Mouse (Mus musculus): ENCODE measurements around the gene Ppig. TPM values are rescaled to one million over a fixed set of nuclear protein-coding genes. Genes with fewer than 3 reads are reported as not detected.
"Not testable (repeated sequence)": the region's sequence is repeated elsewhere in the genome, so short reads cannot be mapped to it uniquely, and the experiment has no call there.

Ppig gene
- total RNA-seq (2014; rRNA removed) (13.2 and 18.7 TPM in 2 replicates), polyA plus RNA-seq (2015; fragmentation: Nextera tagmentation; extraction: Ambion mirVana) (88.0 and 125 TPM in 2 replicates)

- no peaks in the 10 kb centered on the region for H3K27me3 ChIP-seq (ENCODE audit: insufficient read depth, low read length)
- H3K4me2 ChIP-seq (ENCODE audit: low read depth) = peak within 1 kb of the TSS; percentile 65
- H3K4me1 ChIP-seq (ENCODE audit: insufficient read depth) = peaks cover 8% of the 10 kb centered on the region
- peak within 1 kb of the TSS; percentile 80 for H3K9ac ChIP-seq
- no peak for TF ChIP-seq CTCF (IDR thresholded peaks at IDR 0.05; ENCODE audit: low read depth)
- DNase-seq = no peak
- 4% methylated on average over 12 of the region's 12 CpGs for WGBS
- H3K9me3 ChIP-seq (ENCODE audit: low read length) = no peaks in the 10 kb centered on the region
- peak within 1 kb of the TSS; percentile 88 for H3K4me3 ChIP-seq (ENCODE audit: low read depth, low read length)
- no peak for ATAC-seq
- H3K36me3 ChIP-seq (ENCODE audit: insufficient read depth) = no peaks in the 10 kb centered on the region
- H3K27ac ChIP-seq (ENCODE audit: low read depth, low read length) = peak within 1 kb of the TSS; percentile 73
These were observed at the start of gene Ppig for GRCm38 (mm10) chr2:69722273-69722649. Gene Ppig, plus strand, starts transcription at chr2:69722545.

DNA sequence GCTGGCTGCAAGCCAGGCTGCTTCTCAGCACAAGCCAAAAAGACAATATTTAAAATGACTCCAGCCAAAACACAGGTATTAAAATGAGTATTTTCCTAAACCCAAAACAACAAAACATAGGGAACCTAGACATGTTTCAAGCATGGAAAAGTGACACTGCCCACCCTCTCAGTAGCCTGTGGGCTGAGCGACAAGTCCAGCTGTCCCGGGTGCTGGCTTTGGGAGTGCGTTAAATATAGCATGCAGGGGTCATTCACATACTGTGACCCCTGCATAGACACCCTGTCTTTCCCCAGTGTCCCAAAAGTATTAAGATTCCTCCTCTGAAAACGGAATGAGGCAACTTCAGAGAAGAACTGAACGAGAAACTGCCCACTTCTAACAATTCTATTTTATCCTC lies 48.6 kb upstream of the Ppig start:
- no peak for DNase-seq
- no peak overlapping the region for H3K9ac ChIP-seq
- H3K9me3 ChIP-seq (ENCODE audit: low read length) = no peaks in the 10 kb centered on the region
- no peak overlapping the region for H3K4me2 ChIP-seq (ENCODE audit: low read depth)
- no peak overlapping the region for H3K4me3 ChIP-seq (ENCODE audit: low read depth, low read length)
- no peaks in the 10 kb centered on the region for H3K27me3 ChIP-seq (ENCODE audit: insufficient read depth, low read length)
- no peak for TF ChIP-seq CTCF (IDR thresholded peaks at IDR 0.05; ENCODE audit: low read depth)
- H3K4me1 ChIP-seq (ENCODE audit: insufficient read depth) = no peaks in the 10 kb centered on the region
- ATAC-seq = no peak
- H3K36me3 ChIP-seq (ENCODE audit: insufficient read depth) = no peaks in the 10 kb centered on the region
- H3K27ac ChIP-seq (ENCODE audit: low read depth, low read length) = no peak overlapping the region
- WGBS = 80% methylated on average over 5 of the region's 5 CpGs

DNA sequence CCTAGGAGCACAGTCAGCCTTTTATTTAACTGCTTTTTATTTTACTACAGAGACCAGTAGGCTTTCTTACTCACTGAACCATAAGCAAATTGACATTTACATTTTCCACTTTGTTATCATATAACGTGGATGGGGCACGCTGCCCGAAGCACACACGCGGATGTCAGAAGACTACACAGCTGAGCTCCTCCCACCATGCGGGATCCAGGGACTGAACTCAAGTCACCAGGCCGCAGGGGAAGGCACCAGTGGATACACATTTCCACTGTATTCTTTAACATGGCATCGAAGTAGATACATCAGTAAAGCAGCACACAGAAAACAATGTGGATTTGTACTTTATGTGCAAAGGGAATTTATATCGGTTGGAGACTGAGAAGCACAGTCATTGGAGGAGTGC lies 47.1 kb upstream of the Ppig start:
- H3K4me2 ChIP-seq (ENCODE audit: low read depth) = no peak overlapping the region
- DNase-seq (no peak), ATAC-seq (no peak)
- no peak overlapping the region for H3K27ac ChIP-seq (ENCODE audit: low read depth, low read length)
- H3K9ac ChIP-seq = no peak overlapping the region
- H3K9me3 ChIP-seq (ENCODE audit: low read length) = no peaks in the 10 kb centered on the region
- H3K27me3 ChIP-seq (ENCODE audit: insufficient read depth, low read length) = no peaks in the 10 kb centered on the region
- no peaks in the 10 kb centered on the region for H3K4me1 ChIP-seq (ENCODE audit: insufficient read depth)
- no peaks in the 10 kb centered on the region for H3K36me3 ChIP-seq (ENCODE audit: insufficient read depth)
- WGBS = 73% methylated on average over 9 of the region's 9 CpGs
- TF ChIP-seq CTCF (IDR thresholded peaks at IDR 0.05; ENCODE audit: low read depth) = no peak
- no peak overlapping the region for H3K4me3 ChIP-seq (ENCODE audit: low read depth, low read length)

DNA sequence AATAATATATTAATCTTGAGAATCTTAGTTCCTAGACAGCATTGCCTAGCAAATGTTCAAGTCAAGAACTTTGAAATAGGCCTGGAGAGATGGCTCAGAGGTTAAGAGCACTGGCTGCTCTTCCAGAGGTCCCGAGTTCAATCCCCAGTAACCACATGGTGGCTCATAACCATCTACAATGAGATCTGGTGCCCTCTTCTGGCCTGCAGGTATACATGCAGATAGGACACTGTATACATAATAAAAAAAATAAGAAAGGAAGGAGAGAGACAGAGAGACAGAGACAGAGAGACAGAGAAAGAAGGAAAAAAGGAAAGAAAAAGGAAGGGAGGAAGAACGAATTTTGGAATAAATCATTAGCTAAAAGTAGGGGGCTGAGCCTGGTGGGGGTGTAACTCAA lies 45.6 kb upstream of the Ppig start:
- ATAC-seq (no peak), DNase-seq (no peak)
- H3K4me2 ChIP-seq (ENCODE audit: low read depth) = no peak overlapping the region
- WGBS = 61% methylated on average over 2 of the region's 2 CpGs
- no peak; the same call in 1 of the 2 replicates for TF ChIP-seq CTCF (IDR thresholded peaks at IDR 0.05; ENCODE audit: low read depth)
- H3K9ac ChIP-seq = no peak overlapping the region
- no peaks in the 10 kb centered on the region for H3K4me1 ChIP-seq (ENCODE audit: insufficient read depth)
- no peak overlapping the region for H3K4me3 ChIP-seq (ENCODE audit: low read depth, low read length)
- no peaks in the 10 kb centered on the region for H3K9me3 ChIP-seq (ENCODE audit: low read length)
- no peaks in the 10 kb centered on the region for H3K36me3 ChIP-seq (ENCODE audit: insufficient read depth)
- H3K27me3 ChIP-seq (ENCODE audit: insufficient read depth, low read length) = no peaks in the 10 kb centered on the region
- H3K27ac ChIP-seq (ENCODE audit: low read depth, low read length) = no peak overlapping the region

DNA sequence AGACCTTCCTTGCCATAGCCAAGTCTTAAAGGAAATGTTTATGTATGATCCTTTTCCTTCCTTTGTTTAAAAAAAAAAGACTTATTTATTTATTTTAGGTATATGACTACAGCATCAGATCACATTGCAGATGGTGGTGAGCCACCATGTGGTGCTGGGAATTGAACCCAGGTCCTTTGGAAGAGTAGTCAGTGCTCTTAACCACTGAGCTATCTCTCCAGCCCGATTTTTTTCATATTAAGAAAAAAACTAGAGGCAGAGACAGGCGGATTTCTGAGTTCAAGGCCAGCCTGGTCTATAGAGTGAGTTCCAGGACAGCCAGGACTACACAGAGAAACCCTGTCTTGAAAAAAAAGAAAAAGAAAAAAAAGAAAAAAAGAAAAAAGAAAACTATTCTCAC lies 45.1 kb upstream of the Ppig start:
- not testable (repeated sequence) for H3K4me2 ChIP-seq (ENCODE audit: low read depth); ATAC-seq; H3K27me3 ChIP-seq (ENCODE audit: insufficient read depth, low read length); H3K36me3 ChIP-seq (ENCODE audit: insufficient read depth); H3K27ac ChIP-seq (ENCODE audit: low read depth, low read length); H3K9ac ChIP-seq; H3K9me3 ChIP-seq (ENCODE audit: low read length); DNase-seq; H3K4me1 ChIP-seq (ENCODE audit: insufficient read depth); H3K4me3 ChIP-seq (ENCODE audit: low read depth, low read length)
- WGBS = 91% methylated on average over 2 of the region's 2 CpGs

DNA sequence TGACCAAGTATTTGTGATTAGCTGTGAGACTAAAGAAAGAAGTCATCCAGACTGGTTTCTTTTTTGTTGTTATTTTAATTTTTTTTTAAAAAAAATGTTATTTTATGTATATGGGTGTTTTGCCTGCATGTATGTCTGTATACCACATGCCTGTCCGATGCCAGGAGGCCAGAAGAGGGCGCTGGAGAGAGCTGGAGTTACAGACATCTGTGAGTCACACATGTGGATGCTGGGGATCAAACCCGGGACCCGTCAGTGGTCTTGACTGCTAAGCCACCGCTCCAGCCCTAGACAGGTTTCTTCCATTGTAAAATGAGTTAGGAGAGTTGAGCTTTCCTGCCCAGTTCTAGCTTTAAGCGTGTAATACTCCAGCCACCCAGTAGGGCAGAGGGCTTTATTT lies 42.4 kb upstream of the Ppig start:
- DNase-seq (no peak), ATAC-seq (no peak)
- H3K9me3 ChIP-seq (ENCODE audit: low read length) = no peaks in the 10 kb centered on the region
- no peaks in the 10 kb centered on the region for H3K36me3 ChIP-seq (ENCODE audit: insufficient read depth)
- H3K4me3 ChIP-seq (ENCODE audit: low read depth, low read length) = no peak overlapping the region
- H3K9ac ChIP-seq = no peak overlapping the region
- 0 out of 2 replicates have a peak, but pooled peaks have one; percentile 2 for TF ChIP-seq CTCF (IDR thresholded peaks at IDR 0.05; ENCODE audit: low read depth)
- H3K27ac ChIP-seq (ENCODE audit: low read depth, low read length) = no peak overlapping the region
- H3K4me1 ChIP-seq (ENCODE audit: insufficient read depth) = 0 out of 2 replicates have a peak, but pooled peaks cover 3% of the 10 kb centered on the region
- H3K27me3 ChIP-seq (ENCODE audit: insufficient read depth, low read length) = no peaks in the 10 kb centered on the region
- 66% methylated on average over 6 of the region's 6 CpGs for WGBS
- no peak overlapping the region for H3K4me2 ChIP-seq (ENCODE audit: low read depth)

GRCm38 (mm10) chr2:69681931-69682330 lies 40.4 kb upstream of the Ppig start:
- Histone ChIP-seq H3K9me3 (ENCODE audit: low read length) (no peaks in the 10 kb centered on the region), H3K4me1 (ENCODE audit: insufficient read depth) (0 out of 2 replicates have a peak, but pooled peaks cover 3% of the 10 kb centered on the region), H3K4me3 (ENCODE audit: low read depth, low read length) (no peak overlapping the region), H3K27me3 (ENCODE audit: insufficient read depth, low read length) (no peaks in the 10 kb centered on the region), H3K4me2 (ENCODE audit: low read depth) (no peak overlapping the region), H3K27ac (ENCODE audit: low read depth, low read length) (no peak overlapping the region), H3K9ac (no peak overlapping the region), H3K36me3 (ENCODE audit: insufficient read depth) (0 out of 2 replicates have a peak, but pooled peaks cover under 1% of the 10 kb centered on the region)
- ATAC-seq = no peak
- TF ChIP-seq CTCF (IDR thresholded peaks at IDR 0.05; ENCODE audit: low read depth) = no peak
- no peak for DNase-seq
- WGBS = 92% methylated on average over 4 of the region's 4 CpGs

Measured in forebrain, postnatal 0 days (tissue).